Mouse (Mus musculus) heart, adult 2 months (tissue): ENCODE results near the gene Sim1.

Experiments
- CTCF ChIP-seq: fragments of 200-600 bp; IDR thresholded peaks from 2 replicates; pipeline ENCODE4 v1.8.1; 2022; ENCODE audit warnings: antibody characterized with exemption, mild to moderate bottlenecking, moderate library complexity
- POLR2A ChIP-seq: fragments of 200-500 bp; IDR thresholded peaks from 2 replicates; pipeline ENCODE4 v1.6.1; 2011; ENCODE audit warnings: mild to moderate bottlenecking, low read depth, low read length, control low read depth; ENCODE audit not compliant: insufficient read depth

GRCm38 (mm10) chr10:50900746-50901600, 6.4 kb downstream of the Sim1 start:
- TF ChIP-seq CTCF: no peak
- TF ChIP-seq POLR2A: no peak
